Mouse (Mus musculus) hindlimb bud, embryonic 11.5 days (tissue): Measurements from ENCODE around the gene Zmym5.
"Not testable (repeated sequence)": the region's sequence is repeated elsewhere in the genome, so short reads cannot be mapped to it uniquely, and the experiment has no call there.

Experiments used
- DNase-seq: peaks from one replicate; pipeline ENCODE4 v3.0.0-alpha.2; 2012; ENCODE audit warnings: low read depth, low spot score; ENCODE audit errors: extremely low spot score

Zmym5 gene

DNA sequence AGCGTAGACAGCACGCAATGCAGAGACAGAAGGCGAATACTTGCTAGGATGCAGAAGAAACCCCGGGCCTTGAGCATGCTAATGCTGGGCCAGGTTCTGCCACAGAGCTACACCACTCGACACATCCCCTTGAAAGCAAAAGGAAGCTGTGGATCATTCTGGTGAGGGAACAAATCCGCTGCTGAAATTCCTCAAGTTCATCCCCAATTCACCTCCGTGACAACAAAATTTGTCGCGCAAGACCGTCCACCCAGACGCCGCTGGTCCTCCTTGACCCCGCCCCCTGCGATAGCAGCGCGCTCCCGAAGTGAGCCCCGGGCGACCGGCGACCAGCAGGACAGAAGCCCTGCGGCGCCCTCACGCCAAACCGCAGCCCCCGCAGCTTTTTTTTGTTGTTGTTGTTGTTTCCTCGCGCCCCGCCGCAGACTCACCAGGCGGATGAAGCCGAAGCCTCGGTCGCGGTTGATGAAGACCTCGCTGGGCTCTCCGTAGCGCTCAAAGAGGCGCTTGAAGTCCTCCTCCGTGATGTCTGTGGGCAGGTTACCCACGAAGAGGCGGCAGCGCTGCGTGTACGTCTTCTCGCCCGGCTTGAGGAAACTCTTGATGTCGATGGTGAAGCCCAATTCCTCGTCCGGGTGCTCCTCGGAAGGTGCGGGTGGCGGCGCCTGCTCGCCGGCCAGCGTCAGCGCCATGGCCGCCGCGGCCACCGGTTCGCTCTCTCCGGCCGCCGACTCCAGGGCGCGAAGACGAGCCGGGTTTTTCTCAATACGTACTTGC is 34.0 kb downstream of the Zmym5 start:
- DNase-seq: no peak

DNA sequence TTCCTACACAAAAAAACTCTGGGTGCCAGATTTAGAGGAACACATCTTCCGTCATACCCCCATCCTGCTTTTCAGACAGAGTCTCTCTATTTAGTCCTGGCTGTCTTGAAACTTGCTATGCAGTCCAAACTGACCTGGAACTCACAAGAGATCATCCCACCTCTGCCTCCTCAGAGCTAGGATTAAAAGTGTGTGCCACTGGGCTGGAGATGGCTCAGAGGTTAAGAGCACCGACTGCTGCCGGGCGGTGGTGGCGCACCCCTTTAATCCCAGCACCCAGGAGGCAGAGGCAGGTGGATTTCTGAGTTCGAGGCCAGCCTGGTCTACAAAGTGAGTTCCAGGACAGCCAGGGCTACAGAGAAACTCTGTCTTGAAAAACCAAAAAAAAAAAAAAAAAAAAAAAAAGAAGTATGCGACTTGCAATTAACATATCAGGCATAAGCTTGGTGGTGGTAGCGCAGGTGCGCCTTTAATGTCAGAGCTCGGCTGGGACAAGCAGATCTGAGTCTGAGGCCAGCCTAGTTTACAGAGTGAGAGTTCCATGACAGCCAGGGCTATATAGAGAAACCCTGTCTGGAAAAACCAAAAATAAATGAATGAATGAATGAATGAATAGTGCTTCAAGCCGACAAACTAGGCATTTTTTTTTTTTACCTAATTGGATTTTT is 34.8 kb downstream of the Zmym5 start:
- no peak for DNase-seq

DNA sequence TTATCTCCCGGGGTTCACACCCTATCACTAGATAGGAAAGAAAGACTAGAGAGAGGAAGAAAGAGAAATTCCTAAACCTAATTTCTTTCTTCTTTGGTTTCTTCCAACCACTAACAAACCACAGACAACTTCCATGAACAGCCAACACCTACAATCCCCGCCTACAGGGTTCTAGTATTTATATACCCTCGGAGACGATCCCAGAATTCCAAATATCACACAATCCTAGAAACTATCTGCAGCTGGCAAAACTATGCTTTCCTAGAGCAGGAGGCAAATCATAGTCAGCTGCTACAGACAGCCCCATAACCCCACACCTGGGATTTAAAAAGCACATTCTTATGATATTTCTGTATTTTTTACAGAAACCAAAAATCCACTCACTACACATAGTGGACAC is 36.1 kb downstream of the Zmym5 start:
- DNase-seq: no peak

DNA sequence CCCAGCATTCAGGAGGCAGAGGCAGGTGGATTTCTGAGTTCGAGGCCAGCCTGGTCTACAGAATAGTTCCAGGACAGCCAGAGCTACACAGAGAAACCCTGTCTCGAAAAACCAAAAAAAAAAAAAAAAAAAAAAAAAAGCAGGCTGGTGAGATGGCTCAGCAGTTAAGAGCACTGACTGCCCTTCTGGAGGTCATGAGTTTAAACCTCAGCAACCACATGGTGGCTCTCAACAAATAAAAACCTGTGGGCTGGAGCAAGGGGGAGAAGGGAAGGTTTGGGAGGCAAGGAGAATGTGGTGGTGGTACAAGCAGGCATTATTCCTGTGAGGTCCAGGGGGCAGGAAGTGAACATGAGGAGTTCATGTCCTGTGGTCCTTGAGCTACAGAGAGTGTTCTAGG is 45.1 kb downstream of the Zmym5 start:
- not testable (repeated sequence) for DNase-seq

DNA sequence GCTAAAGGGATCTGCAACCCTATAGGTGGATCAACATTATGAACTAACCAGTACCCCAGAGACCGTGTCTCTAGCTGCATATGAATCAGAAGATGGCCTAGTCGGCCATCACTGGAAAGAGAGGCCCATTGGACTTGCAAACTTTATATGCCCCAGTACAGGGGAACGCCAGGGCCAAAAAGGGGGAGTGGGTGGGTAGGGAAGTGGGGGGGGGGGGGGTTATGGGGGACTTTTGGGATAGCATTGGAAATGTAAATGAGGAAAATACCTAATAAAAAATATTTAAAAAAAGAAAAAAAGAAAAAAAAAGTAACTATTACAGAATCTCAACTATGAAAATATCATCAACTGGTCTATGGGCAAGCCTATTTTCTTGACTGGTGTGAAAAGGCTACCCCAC is 46.4 kb downstream of the Zmym5 start:
- not testable (repeated sequence) for DNase-seq

DNA sequence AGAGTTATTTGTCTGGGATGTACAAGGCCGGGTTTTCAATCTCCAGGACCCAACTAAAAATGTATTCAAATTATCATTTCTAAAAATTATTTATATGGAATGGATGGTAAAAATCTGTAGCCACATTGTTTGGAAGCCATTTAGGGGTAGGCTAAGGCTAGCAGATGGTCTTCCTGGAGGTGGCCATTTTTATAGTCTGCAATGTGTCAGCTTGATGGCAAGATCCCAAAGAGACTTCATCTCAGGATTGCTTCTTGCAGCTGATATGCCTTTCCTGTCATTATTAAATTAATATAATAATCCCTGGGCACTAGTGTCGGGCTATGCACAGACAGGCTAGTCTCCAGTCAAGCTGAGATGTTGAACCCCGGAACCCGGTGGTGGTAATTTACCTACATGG is 60.2 kb downstream of the Zmym5 start:
- DNase-seq: no peak
